ENCODE assay signal across 24 mouse cellular contexts in the genomic region with DNA sequence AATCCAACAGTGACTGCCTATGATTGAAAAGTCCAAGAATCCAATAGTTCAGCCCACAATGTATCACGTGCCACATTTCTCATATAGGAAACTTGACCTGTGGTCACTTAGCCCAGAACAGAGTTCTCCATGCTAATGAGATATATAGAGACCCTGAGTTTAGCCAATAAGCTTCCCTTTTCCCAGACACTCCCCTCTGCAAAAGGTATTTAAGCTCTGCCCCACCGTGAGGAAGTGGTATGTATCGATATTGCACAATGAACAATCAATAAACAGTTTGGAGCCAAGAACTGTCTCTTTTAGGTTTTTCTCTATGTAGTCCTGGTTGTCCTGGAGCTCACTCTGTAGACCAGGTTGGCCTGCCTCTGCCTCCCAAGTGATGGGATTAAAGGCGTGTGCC. TPM values are rescaled to one million over a fixed set of nuclear protein-coding genes. Genes with fewer than 3 reads are reported as not detected.
DNase-seq lines count a peak whose midpoint lies in the region; ATAC-seq and TF ChIP-seq lines count a peak whose summit lies in the region.
"Had no signal": no experiment of that assay in that cellular context is flagged by ENCODE, and none has a peak within 500 bp of the region (broad histone marks: within the 10 kb centered on the region; RNA-seq: fewer than 3 reads in every experiment).

No protein-coding gene starts in this region.

- H3K4me3 ChIP-seq in liver, adult 2 months (ENCODE audit: insufficient read depth, low read depth, low read length): no peak overlapping the region
- no peak overlapping the region for H3K4me3 ChIP-seq in liver, embryonic 11.5 days (ENCODE audit: low read depth, low read length)
- H3K4me3 ChIP-seq in liver, embryonic 14.5 days (ENCODE audit: insufficient read depth in 1 of 2, low read depth in 2 of 2, low read length in 2 of 2): no peak overlapping the region
- H3K4me3 ChIP-seq in liver, embryonic 12.5 days: no peak overlapping the region
- H3K4me3 ChIP-seq in liver, postnatal 0 days (ENCODE audit: low read depth, low read length): no peak overlapping the region
- H3K4me3 ChIP-seq: embryonic facial prominence, embryonic 10.5 days; embryonic facial prominence, embryonic 12.5 days; forebrain, embryonic 13.5 days; forebrain, embryonic 15.5 days had no signal

- no peak overlapping the region for H3K4me2 ChIP-seq in liver, embryonic 11.5 days
- H3K4me2 ChIP-seq in liver, embryonic 14.5 days (ENCODE audit: low read depth): no peak overlapping the region
- H3K4me2 ChIP-seq in liver, embryonic 12.5 days: no peak overlapping the region
- no peak overlapping the region for H3K4me2 ChIP-seq in liver, postnatal 0 days (ENCODE audit: low read depth, low read length)
- H3K4me2 ChIP-seq: embryonic facial prominence, embryonic 12.5 days; forebrain, embryonic 13.5 days; forebrain, embryonic 15.5 days had no signal

- no peak overlapping the region for H3K9ac ChIP-seq in liver, adult 2 months (ENCODE audit: low read depth, low read length)
- H3K9ac ChIP-seq in liver, embryonic 11.5 days (ENCODE audit: low read depth, low read length): no peak overlapping the region
- H3K9ac ChIP-seq in liver, embryonic 14.5 days (replicated peaks): no peak overlapping the region
- H3K9ac ChIP-seq in liver, embryonic 12.5 days: no peak overlapping the region
- H3K9ac ChIP-seq in liver, postnatal 0 days (replicated peaks): no peak overlapping the region
- H3K9ac ChIP-seq: embryonic facial prominence, embryonic 12.5 days; forebrain, embryonic 13.5 days; forebrain, embryonic 15.5 days had no signal

- no peaks in the 10 kb centered on the region for H3K79me2 ChIP-seq in liver, adult 2 months (ENCODE audit: control insufficient read depth, insufficient read depth, low read length)

- no peaks in the 10 kb centered on the region for H3K36me3 ChIP-seq in liver, adult 2 months (ENCODE audit: control insufficient read depth, insufficient read depth, low read length)
- no peaks in the 10 kb centered on the region for H3K36me3 ChIP-seq in liver, embryonic 11.5 days (ENCODE audit: control insufficient read depth, insufficient read depth, low read length)
- H3K36me3 ChIP-seq in liver, embryonic 14.5 days (replicated peaks; ENCODE audit: control insufficient read depth, insufficient read depth, low read depth): no peaks in the 10 kb centered on the region
- no peaks in the 10 kb centered on the region for H3K36me3 ChIP-seq in liver, embryonic 12.5 days
- no peaks in the 10 kb centered on the region for H3K36me3 ChIP-seq in liver, postnatal 0 days (replicated peaks; ENCODE audit: insufficient read depth, low read length)
- H3K36me3 ChIP-seq: embryonic facial prominence, embryonic 10.5 days; embryonic facial prominence, embryonic 12.5 days; forebrain, embryonic 15.5 days; G1E had no signal

- TF ChIP-seq CTCF in liver, adult 2 months (IDR thresholded peaks at IDR 0.05; ENCODE audit: low read depth, low read length): no peak
- no peak for TF ChIP-seq CTCF in liver, embryonic 14.5 days (IDR thresholded peaks at IDR 0.05; ENCODE audit: low read depth)
- no peak for TF ChIP-seq CTCF in liver, postnatal 0 days (IDR thresholded peaks at IDR 0.05; ENCODE audit: low read depth)

- ATAC-seq in liver, embryonic 11.5 days (replicated peaks; ENCODE audit: low FRiP score): no peak
- ATAC-seq in liver, embryonic 14.5 days (ENCODE audit: insufficient read depth): peak; percentile 47
- ATAC-seq in liver, embryonic 12.5 days: no peak
- ATAC-seq in liver, postnatal 0 days: peak; percentile 70
- ATAC-seq: activated CD4-positive, CD25-positive, alpha-beta regulatory T cell, adult 4 months; CD4-positive, CD25-positive, alpha-beta regulatory T cell, adult 4 months; forebrain, embryonic 13.5 days; forebrain, embryonic 15.5 days; Patski had no signal

- 0 out of 2 replicates have a peak, but pooled peaks cover 3% of the 10 kb centered on the region for H3K9me3 ChIP-seq in liver, embryonic 11.5 days (ENCODE audit: control insufficient read depth, low read length)
- peaks cover 2% of the 10 kb centered on the region; the same call in 1 of the 2 replicates for H3K9me3 ChIP-seq in liver, embryonic 14.5 days (ENCODE audit: control insufficient read depth, low read length)
- no peaks in the 10 kb centered on the region for H3K9me3 ChIP-seq in liver, embryonic 12.5 days (replicated peaks)
- H3K9me3 ChIP-seq in liver, postnatal 0 days (ENCODE audit: low read length): no peaks in the 10 kb centered on the region; the same call in 1 of the 2 replicates
- H3K9me3 ChIP-seq: embryonic facial prominence, embryonic 12.5 days; forebrain, embryonic 15.5 days had no signal

- no peaks in the 10 kb centered on the region for H3K4me1 ChIP-seq in liver, adult 2 months (ENCODE audit: control insufficient read depth, insufficient read depth, low read length)
- no peaks in the 10 kb centered on the region for H3K4me1 ChIP-seq in liver, embryonic 11.5 days (replicated peaks; ENCODE audit: control insufficient read depth, insufficient read depth, low read length)
- H3K4me1 ChIP-seq in liver, embryonic 14.5 days (replicated peaks; ENCODE audit: control insufficient read depth in 2 of 2, insufficient read depth in 2 of 2, low read length in 1 of 2): no peaks in the 10 kb centered on the region
- no peaks in the 10 kb centered on the region for H3K4me1 ChIP-seq in liver, embryonic 12.5 days
- H3K4me1 ChIP-seq in liver, postnatal 0 days (ENCODE audit: insufficient read depth): peaks cover 4% of the 10 kb centered on the region; the same call in 1 of the 2 replicates
- H3K4me1 ChIP-seq: embryonic facial prominence, embryonic 12.5 days had no signal

- no peak for TF ChIP-seq EP300 in liver, embryonic 14.5 days (IDR thresholded peaks at IDR 0.05; ENCODE audit: low read depth)
- peak; percentile 66; the same call in 1 of the 2 replicates for TF ChIP-seq EP300 in liver, postnatal 0 days (IDR thresholded peaks at IDR 0.05; ENCODE audit: low read depth)

- DNase-seq in liver, adult 2 months (ENCODE audit: extremely low read depth, low read depth, low spot score): peak; percentile 14
- DNase-seq in liver, embryonic 11.5 days (ENCODE audit: low spot score): no peak
- DNase-seq in liver, embryonic 14.5 days (ENCODE audit: low read depth in 3 of 3, low spot score in 3 of 3): no peak
- no peak for DNase-seq in liver, postnatal 0 days
- DNase-seq in frontal cortex, postnatal 36 days (ENCODE audit: low spot score in 2 of 2): no peak
- DNase-seq: adrenal gland, adult 8-10 months; adrenal gland, postnatal 14 days; adrenal gland, postnatal 36 days; B cell, adult 2 months; cerebellum, adult 11-12 months; cerebellum, adult 2 months; cerebellum, adult 9-10 months; cerebellum, postnatal 10 days; cerebellum, postnatal 25 days had no signal

- no peak overlapping the region for H3K27ac ChIP-seq in liver, adult 2 months (replicated peaks; ENCODE audit: insufficient read depth, low read depth, low read length)
- H3K27ac ChIP-seq in liver, embryonic 11.5 days (ENCODE audit: low read depth, low read length): no peak overlapping the region
- H3K27ac ChIP-seq in liver, embryonic 14.5 days: no peak overlapping the region
- no peak overlapping the region for H3K27ac ChIP-seq in liver, embryonic 12.5 days
- H3K27ac ChIP-seq in liver, postnatal 0 days (ENCODE audit: low read depth): no peak overlapping the region
- H3K27ac ChIP-seq: embryonic facial prominence, embryonic 10.5 days; embryonic facial prominence, embryonic 12.5 days; forebrain, embryonic 13.5 days; forebrain, embryonic 15.5 days had no signal

- TF ChIP-seq POLR2A in liver, adult 2 months (IDR thresholded peaks at IDR 0.05; ENCODE audit: extremely low read depth, insufficient read depth, low read length): no peak

- 27% methylated on average over 4 of the region's 4 CpGs for WGBS in liver, adult 2 months
- WGBS in liver, embryonic 11.5 days: 71% methylated on average over 4 of the region's 4 CpGs
- 53% methylated on average over 4 of the region's 4 CpGs for WGBS in liver, embryonic 14.5 days (ENCODE audit: insufficient replicate concordance)
- WGBS in liver, embryonic 12.5 days (ENCODE audit: insufficient replicate concordance): 63% methylated on average over 4 of the region's 4 CpGs
- 52% methylated on average over 4 of the region's 4 CpGs for WGBS in liver, postnatal 0 days (ENCODE audit: insufficient replicate concordance)

- peaks cover 14% of the 10 kb centered on the region for H3K27me3 ChIP-seq in liver, adult 2 months (ENCODE audit: control insufficient read depth, insufficient read depth, low read length)
- H3K27me3 ChIP-seq in liver, embryonic 11.5 days (replicated peaks; ENCODE audit: control insufficient read depth, insufficient read depth, low read length): peaks cover 24% of the 10 kb centered on the region
- H3K27me3 ChIP-seq in liver, embryonic 14.5 days (ENCODE audit: control insufficient read depth, insufficient read depth, low read length): peaks cover 23% of the 10 kb centered on the region
- peaks cover 33% of the 10 kb centered on the region for H3K27me3 ChIP-seq in liver, embryonic 12.5 days (replicated peaks)
- peaks cover 22% of the 10 kb centered on the region for H3K27me3 ChIP-seq in liver, postnatal 0 days (ENCODE audit: insufficient read depth, low read length)
- H3K27me3 ChIP-seq: CH12.LX, Patski had no signal

RNA-seq across cellular contexts. Expression of a gene that starts 4.2 kb away (rescaled TPM):
- total RNA-seq in liver, adult 2 months (2014; rRNA removed): 0.13 and 0.18 TPM in 2 replicates
- polyA plus RNA-seq in liver, adult 2 months (2012; rRNA removed): 0.06 and 0.39 TPM in 2 replicates
- polyA plus RNA-seq in liver, embryonic 11.5 days (2014; fragmentation: Nextera tagmentation; extraction: Ambion mirVana): 0.95 and 1.9 TPM in 2 replicates
- 0.21 and 0.30 TPM in 2 replicates for polyA plus RNA-seq in liver, embryonic 14.5 days (2012; rRNA removed)
- 0.18 and 0.34 TPM in 2 replicates for polyA plus RNA-seq in liver, embryonic 14.5 days (2014; fragmentation: Nextera tagmentation; extraction: Ambion mirVana)
- 1.1 and 1.7 TPM in 2 replicates for polyA plus RNA-seq in liver, embryonic 12.5 days (2016; fragmentation: Nextera tagmentation; extraction: Ambion mirVana)
- 0.28 and 0.34 TPM in 2 replicates for polyA plus RNA-seq in liver, postnatal 0 days (2015; fragmentation: Nextera tagmentation; extraction: Ambion mirVana)
- total RNA-seq: CH12.LX had no signal
- polyA plus RNA-seq: activated CD4-positive, CD25-positive, alpha-beta regulatory T cell, adult 4 months; CD4-positive, CD25-positive, alpha-beta regulatory T cell, adult 4 months; G1E had no signal

RNA-seq across cellular contexts. Expression of a gene that starts 50.9 kb away (rescaled TPM):
- total RNA-seq in liver, adult 2 months (2014; rRNA removed): 0.74 TPM in 2 replicates
- 0.86 and 0.92 TPM in 2 replicates for polyA plus RNA-seq in liver, adult 2 months (2012; rRNA removed)
- polyA plus RNA-seq in liver, embryonic 11.5 days (2014; fragmentation: Nextera tagmentation; extraction: Ambion mirVana): 9.5 and 10.1 TPM in 2 replicates
- polyA plus RNA-seq in liver, embryonic 14.5 days (2012; rRNA removed): 2.2 and 2.9 TPM in 2 replicates
- polyA plus RNA-seq in liver, embryonic 14.5 days (2014; fragmentation: Nextera tagmentation; extraction: Ambion mirVana): 1.8 TPM in 2 replicates
- 4.7 and 4.8 TPM in 2 replicates for polyA plus RNA-seq in liver, embryonic 12.5 days (2016; fragmentation: Nextera tagmentation; extraction: Ambion mirVana)
- 0.81 and 1.2 TPM in 2 replicates for polyA plus RNA-seq in liver, postnatal 0 days (2015; fragmentation: Nextera tagmentation; extraction: Ambion mirVana)

RNA-seq across cellular contexts. Expression of a gene that starts 57.9 kb away (rescaled TPM):
- 2.9 and 3.0 TPM in 2 replicates for total RNA-seq in liver, adult 2 months (2014; rRNA removed)
- polyA plus RNA-seq in liver, adult 2 months (2012; rRNA removed): 3.0 and 4.2 TPM in 2 replicates
- polyA plus RNA-seq in liver, embryonic 11.5 days (2014; fragmentation: Nextera tagmentation; extraction: Ambion mirVana): 120 and 126 TPM in 2 replicates
- polyA plus RNA-seq in liver, embryonic 14.5 days (2012; rRNA removed): 15.3 and 19.0 TPM in 2 replicates
- 45.1 and 51.4 TPM in 2 replicates for polyA plus RNA-seq in liver, embryonic 14.5 days (2014; fragmentation: Nextera tagmentation; extraction: Ambion mirVana)
- 78.6 and 81.0 TPM in 2 replicates for polyA plus RNA-seq in liver, embryonic 12.5 days (2016; fragmentation: Nextera tagmentation; extraction: Ambion mirVana)
- polyA plus RNA-seq in liver, postnatal 0 days (2015; fragmentation: Nextera tagmentation; extraction: Ambion mirVana): 30.0 and 31.3 TPM in 2 replicates

RNA-seq across cellular contexts. Expression of a gene that starts 58.0 kb away (rescaled TPM):
- total RNA-seq in liver, adult 2 months (2014; rRNA removed): 0.27 TPM in 1 of 2 replicates, not detected in the other
- polyA plus RNA-seq in liver, adult 2 months (2012; rRNA removed): 0.40 and 0.94 TPM in 2 replicates
- polyA plus RNA-seq in liver, embryonic 11.5 days (2014; fragmentation: Nextera tagmentation; extraction: Ambion mirVana): 34.2 and 38.3 TPM in 2 replicates
- 25.2 and 25.5 TPM in 2 replicates for polyA plus RNA-seq in liver, embryonic 14.5 days (2012; rRNA removed)
- 12.0 and 12.2 TPM in 2 replicates for polyA plus RNA-seq in liver, embryonic 14.5 days (2014; fragmentation: Nextera tagmentation; extraction: Ambion mirVana)
- polyA plus RNA-seq in liver, embryonic 12.5 days (2016; fragmentation: Nextera tagmentation; extraction: Ambion mirVana): 24.5 and 26.6 TPM in 2 replicates
- polyA plus RNA-seq in liver, postnatal 0 days (2015; fragmentation: Nextera tagmentation; extraction: Ambion mirVana): 5.5 and 5.7 TPM in 2 replicates

Comparison
In these comparisons a context has a peak if more than half of its experiments do, and no peak if none do; other contexts are left out.
1. ATAC-seq: peak in liver, embryonic 14.5 days (single experiment) and liver, postnatal 0 days (single experiment); none in liver, embryonic 11.5 days (single experiment) and liver, embryonic 12.5 days (single experiment).